Mouse (Mus musculus) embryonic facial prominence, embryonic 10.5 days (tissue): Measurements from ENCODE around the gene Col11a2. TPM values are rescaled to one million over a fixed set of nuclear protein-coding genes. Genes with fewer than 3 reads are reported as not detected.

Experiments
- DNase-seq: peaks from one replicate; pipeline ENCODE4 v3.0.0-alpha.2; 2017; ENCODE audit warnings: low spot score
- H3K27ac ChIP-seq: fragments of 300-500 bp; sonication (generic); replicated peaks from 2 replicates; pipeline ENCODE4 v1.5.1; 2016; ENCODE audit warnings: mild to moderate bottlenecking
- H3K27me3 ChIP-seq: fragments of 300-500 bp; sonication (generic); replicated peaks from 2 replicates; pipeline ENCODE4 v1.6.1; 2016; ENCODE audit warnings: low read depth, mild to moderate bottlenecking; ENCODE audit not compliant: poor library complexity, severe bottlenecking
- H3K36me3 ChIP-seq: fragments of 300-500 bp; sonication (generic); replicated peaks from 2 replicates; pipeline ENCODE4 v1.6.1; 2016; ENCODE audit warnings: mild to moderate bottlenecking, moderate library complexity
- H3K4me1 ChIP-seq: fragments of 300-500 bp; sonication (generic); 2 replicates; pipeline ENCODE4 v1.6.1; 2016
- H3K4me3 ChIP-seq: fragments of 300-500 bp; sonication (generic); 2 replicates; pipeline ENCODE4 v1.5.1; 2016; ENCODE audit warnings: mild to moderate bottlenecking, moderate library complexity
- H3K9me3 ChIP-seq: fragments of 300-500 bp; sonication (generic); 2 replicates; pipeline ENCODE4 v1.6.1; 2016; ENCODE audit warnings: mild to moderate bottlenecking
- WGBS: fragments of 180-500 bp; shearing (Covaris S2); methylation state at CpG from one replicate; pipeline ENCODE4 v1.1.7; 2016; 5-methylcytosine and 5-hydroxymethylcytosine counted together
- polyA plus RNA-seq: library from polyadenylated mRNA; unstranded; fragments of >200 nt; fragmentation: Nextera tagmentation; extraction: Ambion mirVana; gene quantifications from 2 replicates; pipeline ENCODE4 v1.2.1, GENCODE M21; 2016

Gene Col11a2
- polyA plus RNA-seq, 1 experiment from 2014 or later = 1.0 TPM

DNA sequence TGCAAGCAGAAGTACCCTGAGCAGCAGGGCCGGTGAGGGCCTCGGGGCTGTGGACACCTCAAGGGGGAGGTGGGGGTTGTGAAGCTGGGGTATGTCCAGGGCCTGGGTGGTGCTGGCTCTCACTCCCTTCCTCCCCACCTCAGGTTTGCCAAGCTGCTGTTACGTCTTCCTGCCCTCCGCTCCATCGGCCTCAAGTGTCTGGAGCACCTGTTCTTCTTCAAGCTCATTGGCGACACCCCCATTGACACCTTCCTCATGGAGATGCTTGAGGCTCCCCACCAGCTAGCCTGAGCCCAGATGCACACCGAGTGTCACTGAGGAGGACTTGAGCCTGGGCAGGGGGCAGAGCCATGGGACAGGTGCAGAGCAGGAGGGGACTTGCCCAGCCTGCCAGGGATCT lies 2.0 kb upstream of the Col11a2 start:
- Histone ChIP-seq H3K27me3 (peaks cover 45% of the 10 kb centered on the region), H3K4me1 (peaks cover 64% of the 10 kb centered on the region), H3K27ac (no peak overlapping the region), H3K4me3 (peak overlapping the region; percentile 4; the same call in 1 of the 2 replicates), H3K9me3 (no peaks in the 10 kb centered on the region), H3K36me3 (peaks cover 55% of the 10 kb centered on the region)
- 92% methylated on average over 7 of the region's 7 CpGs for WGBS
- DNase-seq = no peak

- Histone ChIP-seq H3K27ac (no peak overlapping the region), H3K27me3 (peaks cover 47% of the 10 kb centered on the region), H3K9me3 (no peaks in the 10 kb centered on the region), H3K36me3 (peaks cover 52% of the 10 kb centered on the region), H3K4me3 (peak overlapping the region; percentile 46), H3K4me1 (peaks cover 52% of the 10 kb centered on the region)
- DNase-seq = no peak
- WGBS = 15% methylated on average over 21 of the region's 21 CpGs
Observed at GRCm38 (mm10) chr17:34038440-34038839, 797 bp upstream of the Col11a2 start.

GRCm38 (mm10) chr17:34039562-34040450 lies 569 bp downstream of the Col11a2 start:
- 29% methylated on average over 17 of the region's 17 CpGs for WGBS
- Histone ChIP-seq H3K4me1 (peaks cover 44% of the 10 kb centered on the region), H3K27me3 (peaks cover 47% of the 10 kb centered on the region), H3K4me3 (peak overlapping the region; percentile 46), H3K36me3 (peaks cover 38% of the 10 kb centered on the region), H3K9me3 (no peaks in the 10 kb centered on the region), H3K27ac (peak overlapping the region; percentile 32; the same call in 1 of the 2 replicates)
- peak; percentile 43 for DNase-seq

DNA sequence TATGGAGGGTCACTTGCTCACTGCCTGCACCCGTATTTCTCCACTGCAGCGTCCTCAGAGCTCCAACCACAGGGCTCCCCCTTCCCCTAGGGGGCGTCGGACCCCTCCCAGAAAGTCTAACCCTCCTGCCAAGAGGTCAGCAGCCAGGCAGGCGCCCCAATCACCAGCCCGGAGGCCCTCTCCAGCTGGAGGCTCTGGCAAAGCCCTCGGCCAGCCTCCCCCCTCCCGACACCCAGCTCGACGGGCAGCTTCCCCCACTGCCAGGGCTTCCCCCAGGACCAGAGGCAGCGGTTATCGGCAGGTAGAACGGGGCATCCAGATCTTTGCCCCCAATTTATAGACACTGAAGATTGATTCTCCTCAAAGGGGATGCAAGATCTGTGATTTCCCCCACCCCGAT lies 6.7 kb downstream of the Col11a2 start:
- peaks cover 18% of the 10 kb centered on the region for H3K27me3 ChIP-seq
- H3K36me3 ChIP-seq = peaks cover 4% of the 10 kb centered on the region; the same call in 1 of the 2 replicates
- no peak overlapping the region for H3K4me3 ChIP-seq
- 82% methylated on average over 14 of the region's 14 CpGs for WGBS
- H3K27ac ChIP-seq = no peak overlapping the region
- H3K4me1 ChIP-seq = peaks cover 10% of the 10 kb centered on the region
- DNase-seq = no peak
- H3K9me3 ChIP-seq = peaks cover 11% of the 10 kb centered on the region

DNA sequence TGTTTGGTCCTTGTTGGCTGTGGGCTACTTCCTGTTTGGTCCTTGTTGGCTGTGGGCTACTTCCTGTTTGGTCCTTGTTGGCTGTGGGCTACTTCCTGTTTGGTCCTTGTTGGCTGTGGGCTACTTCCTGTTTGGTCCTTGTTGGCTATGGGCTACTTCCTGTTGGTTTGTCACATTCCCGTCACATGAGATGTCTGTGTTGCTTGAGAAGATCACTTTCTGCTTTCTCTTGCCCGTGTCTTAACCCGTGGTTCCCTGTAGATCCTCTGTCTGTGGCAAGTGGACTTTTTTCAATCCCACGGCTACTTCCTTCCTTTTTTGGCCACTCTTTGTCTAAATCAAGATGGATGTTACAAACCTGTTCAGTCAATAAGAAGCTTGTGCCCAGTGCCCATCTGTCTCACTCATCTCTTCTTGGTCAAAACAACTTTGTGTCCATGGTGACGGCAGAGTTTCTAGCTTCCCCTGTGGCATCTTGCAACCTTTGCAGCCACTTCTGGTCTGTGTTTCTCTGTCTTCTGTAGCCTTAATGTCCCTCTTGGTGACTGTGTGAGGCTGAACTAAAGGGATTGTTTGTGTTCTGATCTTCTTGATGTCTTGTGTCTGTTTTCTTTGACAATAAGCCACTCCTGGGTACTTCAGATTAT lies 8.3 kb downstream of the Col11a2 start:
- Histone ChIP-seq H3K4me1 (peaks cover 2% of the 10 kb centered on the region; the same call in 1 of the 2 replicates), H3K27me3 (peaks cover 3% of the 10 kb centered on the region; the same call in 1 of the 2 replicates), H3K27ac (no peak overlapping the region), H3K4me3 (no peak overlapping the region), H3K9me3 (peaks cover 11% of the 10 kb centered on the region), H3K36me3 (peaks cover 4% of the 10 kb centered on the region; the same call in 1 of the 2 replicates)
- no peak for DNase-seq
- WGBS = 94% methylated on average over 5 of the region's 5 CpGs

DNA sequence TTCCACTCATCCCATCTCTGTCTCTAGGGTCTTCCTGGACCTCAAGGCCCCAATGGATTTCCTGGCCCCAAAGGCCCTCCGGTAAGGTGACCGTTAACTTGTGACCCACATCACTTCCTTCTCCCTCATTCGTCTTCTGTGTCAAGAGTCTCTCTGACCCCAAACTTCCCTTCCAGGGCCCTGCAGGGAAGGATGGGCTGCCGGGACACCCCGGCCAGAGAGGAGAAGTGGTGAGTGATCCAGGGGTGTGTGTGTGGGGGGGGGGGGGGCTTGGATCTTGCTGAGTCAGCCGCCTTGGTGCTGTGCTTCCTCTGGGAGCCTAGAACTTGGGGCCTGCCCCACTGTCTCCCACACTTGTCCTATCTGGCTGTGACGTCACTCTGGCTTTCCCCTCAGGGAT lies 18.0 kb downstream of the Col11a2 start:
- H3K27me3 ChIP-seq = no peaks in the 10 kb centered on the region
- H3K27ac ChIP-seq = no peak overlapping the region
- DNase-seq = no peak
- H3K4me3 ChIP-seq = no peak overlapping the region
- H3K36me3 ChIP-seq = no peaks in the 10 kb centered on the region; the same call in 1 of the 2 replicates
- peaks cover 19% of the 10 kb centered on the region; the same call in 1 of the 2 replicates for H3K4me1 ChIP-seq
- no peaks in the 10 kb centered on the region for H3K9me3 ChIP-seq
- 80% methylated on average over 7 of the region's 7 CpGs for WGBS

- H3K27me3 ChIP-seq = no peaks in the 10 kb centered on the region
- no peaks in the 10 kb centered on the region for H3K36me3 ChIP-seq
- DNase-seq = no peak
- H3K4me3 ChIP-seq = no peak overlapping the region
- H3K4me1 ChIP-seq = no peaks in the 10 kb centered on the region
- no peak overlapping the region for H3K27ac ChIP-seq
- H3K9me3 ChIP-seq = no peaks in the 10 kb centered on the region
- WGBS = 64% methylated on average over 3 of the region's 3 CpGs
Observed at GRCm38 (mm10) chr17:34068864-34069263, 29.6 kb downstream of the Col11a2 start.

GRCm38 (mm10) chr17:34072091-34072490 lies 32.9 kb downstream of the Col11a2 start:
- WGBS = 73% methylated on average over 5 of the region's 5 CpGs
- Histone ChIP-seq H3K36me3 (no peaks in the 10 kb centered on the region), H3K27ac (no peak overlapping the region), H3K4me1 (0 out of 2 replicates have a peak, but pooled peaks cover 2% of the 10 kb centered on the region), H3K9me3 (no peaks in the 10 kb centered on the region), H3K27me3 (peaks cover 17% of the 10 kb centered on the region), H3K4me3 (no peak overlapping the region)
- DNase-seq = no peak

- peak; percentile 62 for DNase-seq
- Histone ChIP-seq H3K9me3 (no peaks in the 10 kb centered on the region), H3K27ac (no peak overlapping the region), H3K4me1 (0 out of 2 replicates have a peak, but pooled peaks cover 2% of the 10 kb centered on the region), H3K27me3 (peaks cover 22% of the 10 kb centered on the region), H3K4me3 (no peak overlapping the region), H3K36me3 (no peaks in the 10 kb centered on the region)
- WGBS = 40% methylated on average over 7 of the region's 7 CpGs
Observed at GRCm38 (mm10) chr17:34075271-34075670, 36.0 kb downstream of the Col11a2 start.

DNA sequence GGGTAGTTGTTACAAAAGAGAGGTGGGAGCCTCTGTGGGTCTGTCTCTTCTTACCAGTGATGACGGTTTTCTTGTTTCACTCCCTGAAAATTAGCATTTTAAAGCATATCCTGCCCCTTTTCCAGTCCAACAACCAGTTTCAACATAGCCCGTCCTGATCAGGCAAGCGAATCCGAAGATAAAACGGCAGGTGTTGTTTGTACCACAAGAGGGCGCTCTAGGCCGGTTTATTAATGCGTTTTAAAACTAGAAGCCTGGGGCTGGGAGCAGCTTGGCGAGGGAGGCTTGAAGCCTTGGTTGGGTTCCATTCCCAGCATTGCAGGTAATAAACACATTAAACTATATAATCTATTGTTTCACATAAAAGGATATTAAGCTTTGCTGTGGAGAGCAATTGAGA lies 38.3 kb downstream of the Col11a2 start:
- H3K4me1 ChIP-seq = 0 out of 2 replicates have a peak, but pooled peaks cover 2% of the 10 kb centered on the region
- H3K36me3 ChIP-seq = no peaks in the 10 kb centered on the region
- no peak overlapping the region for H3K4me3 ChIP-seq
- DNase-seq = peak; percentile 81
- H3K27ac ChIP-seq = no peak overlapping the region
- 2% methylated on average over 9 of the region's 9 CpGs for WGBS
- no peaks in the 10 kb centered on the region for H3K9me3 ChIP-seq
- H3K27me3 ChIP-seq = peaks cover 22% of the 10 kb centered on the region

DNA sequence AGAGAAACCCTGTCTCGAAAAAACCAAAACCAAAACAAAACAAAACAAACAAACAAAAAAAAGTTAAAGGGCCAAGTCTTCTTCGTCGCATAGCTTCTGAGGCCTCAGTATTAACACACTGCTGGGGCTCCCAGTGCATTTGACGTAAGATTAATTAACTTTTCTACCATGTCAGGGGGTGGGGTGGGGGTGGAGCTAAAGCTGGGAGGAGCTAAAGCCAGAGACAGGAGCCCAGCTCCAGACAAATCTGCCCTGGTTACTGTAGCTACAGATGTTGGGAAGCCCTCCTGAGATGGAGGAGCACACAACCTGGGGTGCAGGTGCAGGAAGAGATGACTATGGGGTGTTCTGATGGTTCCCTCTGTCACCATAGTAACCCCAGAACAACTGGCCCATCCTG lies 38.9 kb downstream of the Col11a2 start:
- Histone ChIP-seq H3K27me3 (peaks cover 22% of the 10 kb centered on the region), H3K36me3 (no peaks in the 10 kb centered on the region), H3K4me1 (peaks cover 8% of the 10 kb centered on the region), H3K27ac (no peak overlapping the region), H3K9me3 (no peaks in the 10 kb centered on the region), H3K4me3 (no peak overlapping the region)
- no peak for DNase-seq
- WGBS = 70% methylated on average over 4 of the region's 4 CpGs

DNA sequence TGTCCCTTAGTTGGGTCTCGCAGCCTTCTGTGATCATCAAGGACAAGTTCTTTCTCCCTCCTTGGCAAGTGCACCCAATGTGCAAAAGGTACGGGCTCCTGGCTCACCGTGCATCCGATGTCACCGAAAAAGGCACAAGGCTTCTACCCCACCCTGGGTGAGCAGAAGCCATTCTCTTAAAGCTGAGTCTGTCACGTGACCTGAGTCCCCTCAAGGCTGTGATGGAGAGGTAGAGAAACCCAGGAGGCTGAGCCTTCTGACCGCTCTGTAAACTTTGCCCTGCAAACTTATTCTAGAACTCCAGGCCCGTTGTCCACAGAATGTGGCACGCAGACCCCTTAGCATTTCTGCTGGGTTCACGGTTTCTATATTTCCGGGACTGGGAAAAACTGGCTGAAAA lies 39.8 kb downstream of the Col11a2 start:
- WGBS = 89% methylated on average over 11 of the region's 11 CpGs
- Histone ChIP-seq H3K9me3 (no peaks in the 10 kb centered on the region), H3K4me1 (peaks cover 11% of the 10 kb centered on the region), H3K36me3 (no peaks in the 10 kb centered on the region), H3K27me3 (peaks cover 23% of the 10 kb centered on the region), H3K27ac (no peak overlapping the region), H3K4me3 (no peak overlapping the region)
- DNase-seq = no peak
